Mouse (Mus musculus): Measurements from ENCODE around the gene Fam227b.

The Fam227b gene

DNA sequence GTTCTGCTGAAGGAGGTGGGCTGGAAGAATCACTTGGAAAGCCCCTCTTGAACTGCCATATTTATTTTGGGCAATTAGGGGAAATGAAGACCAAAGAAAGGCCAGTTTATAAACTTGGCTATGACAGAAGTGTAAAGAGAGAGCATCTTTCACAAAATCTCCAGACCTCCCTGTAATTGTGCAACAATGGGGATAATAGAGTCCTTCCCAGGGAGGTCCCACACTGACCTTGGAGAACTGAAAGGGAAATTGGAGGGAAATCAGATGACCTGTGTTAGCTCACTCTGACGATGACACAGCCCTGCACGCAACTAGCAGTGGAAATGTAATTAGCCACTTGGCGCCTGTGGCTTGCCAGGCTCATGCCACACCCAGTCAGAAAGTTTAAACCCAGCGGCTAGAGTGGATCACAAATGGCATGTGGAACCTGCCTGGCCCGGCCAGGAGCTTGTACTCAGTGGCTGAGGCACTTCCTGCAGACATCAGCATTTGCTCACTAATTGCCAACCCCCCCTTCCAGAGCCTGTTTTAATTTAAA, 175.9 kb downstream of the Fam227b start:
- peak; percentile 5 for DNase-seq

GRCm38 (mm10) chr2:125975206-125975605, 176.6 kb downstream of the Fam227b start:
- no peak for DNase-seq

DNA sequence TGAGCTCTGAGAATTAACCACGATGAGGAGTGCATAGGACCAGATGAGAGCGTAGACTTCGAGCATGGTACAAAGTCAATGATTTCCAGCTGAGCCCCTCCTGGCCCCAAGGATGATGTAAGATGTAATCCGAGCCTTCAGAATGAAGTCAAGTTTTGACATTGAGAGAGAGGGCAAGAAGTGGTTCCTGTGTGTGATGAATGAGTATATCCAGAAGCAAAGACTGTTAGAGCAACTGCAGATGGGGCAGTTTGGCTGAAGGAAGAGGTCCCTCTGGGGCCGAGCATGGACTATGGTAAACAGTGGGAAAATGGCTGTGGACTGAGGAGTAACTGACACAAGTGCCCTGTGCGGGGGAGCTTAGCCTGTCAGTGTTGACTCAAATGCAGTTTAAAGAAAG, 178.6 kb downstream of the Fam227b start:
- DNase-seq = peak; percentile 12

DNA sequence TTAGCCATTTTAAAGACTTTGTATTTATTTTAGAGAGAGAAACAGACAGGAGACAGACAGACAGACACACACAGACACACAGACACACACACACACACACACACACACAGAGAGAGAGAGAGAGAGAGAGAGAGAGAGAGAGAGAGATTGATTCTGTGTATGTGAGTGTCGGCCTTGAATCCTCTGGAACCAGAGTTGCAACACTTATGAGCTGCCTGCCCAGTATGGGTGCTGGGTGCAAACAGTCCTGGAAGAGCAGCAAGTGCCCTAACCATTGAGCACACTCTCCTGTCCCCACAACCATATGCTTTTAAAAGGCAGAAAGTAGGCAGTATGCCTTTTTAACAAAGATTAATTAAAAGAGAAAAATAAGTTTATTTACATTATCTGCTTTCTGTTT, 183.0 kb downstream of the Fam227b start:
- no peak for DNase-seq

- no peak for DNase-seq
These were observed 203.6 kb downstream of the Fam227b start for GRCm38 (mm10) chr2:125948195-125948594.

DNA sequence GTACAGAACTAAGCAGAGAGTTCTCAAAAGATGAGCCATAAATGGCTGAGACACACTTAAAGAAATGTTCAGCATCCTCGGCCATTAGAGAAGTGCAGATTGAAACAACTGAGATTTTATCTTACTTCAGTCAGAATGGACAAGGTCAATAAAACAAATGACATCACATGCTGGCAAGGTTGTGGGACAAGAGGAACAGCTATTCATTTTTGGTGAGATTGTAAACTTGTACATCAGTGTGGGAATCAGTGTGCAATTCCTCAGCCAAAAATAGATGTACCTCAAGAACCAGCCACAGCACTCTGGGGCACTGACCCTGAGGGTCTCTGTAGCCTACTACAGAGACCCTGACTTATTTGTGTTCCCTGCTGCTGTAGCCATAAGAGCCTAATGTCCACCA, 208.5 kb downstream of the Fam227b start:
- no peak for DNase-seq

- no peak for DNase-seq
These were observed 210.6 kb downstream of the Fam227b start for GRCm38 (mm10) chr2:125941111-125941785.

GRCm38 (mm10) chr2:125938993-125939642, 212.7 kb downstream of the Fam227b start:
- no peak for DNase-seq

- no peak for DNase-seq
These were observed 215.4 kb downstream of the Fam227b start for GRCm38 (mm10) chr2:125936396-125936795.

DNA sequence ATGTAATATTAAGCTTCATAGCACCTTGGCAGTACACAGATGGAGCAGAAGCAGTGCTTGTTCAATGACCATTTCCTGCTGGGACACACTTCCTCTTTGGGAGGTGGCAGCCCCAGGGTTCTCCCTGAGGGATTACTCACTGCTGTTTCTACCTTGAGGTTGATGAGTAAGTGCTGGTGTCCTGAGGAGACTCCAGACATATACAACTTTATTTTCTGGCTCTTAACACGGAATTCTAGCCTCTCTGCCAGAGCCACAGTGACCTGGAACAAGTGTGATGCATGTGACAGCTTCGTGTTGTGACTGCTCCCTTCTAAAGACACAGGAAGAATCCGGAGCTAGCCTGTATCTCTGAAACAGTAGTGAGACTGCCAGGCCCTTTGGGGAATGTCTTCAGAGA, 217.8 kb downstream of the Fam227b start:
- no peak for DNase-seq

All from kidney, postnatal 14 days (tissue).